In genomic region chr17:63931556-63931955, GRCm38 (mm10) we compare ENCODE assay signal across 16 mouse cellular contexts.
A peak's percentile ranks its signal among the peaks of the same experiment; 100 is the strongest.
DNase-seq lines count a peak whose midpoint lies in the region; ATAC-seq lines count a peak whose summit lies in the region.
"Had no signal": no experiment of that assay in that cellular context is flagged by ENCODE, and none has a peak within 500 bp of the region (broad histone marks: within the 10 kb centered on the region; RNA-seq: fewer than 3 reads in every experiment).

No protein-coding gene starts in this region.

- H3K27ac ChIP-seq in midbrain, embryonic 14.5 days (replicated peaks; ENCODE audit: low read depth, low read length) = no peak overlapping the region
- no peak overlapping the region for H3K27ac ChIP-seq in midbrain, embryonic 15.5 days
- H3K27ac ChIP-seq: heart, embryonic 13.5 days; limb, embryonic 13.5 days; liver, embryonic 14.5 days had no signal

- no peak overlapping the region for H3K4me2 ChIP-seq in midbrain, embryonic 14.5 days (ENCODE audit: low read length)
- H3K4me2 ChIP-seq in midbrain, embryonic 15.5 days = no peak overlapping the region
- H3K4me2 ChIP-seq: heart, embryonic 13.5 days; limb, embryonic 13.5 days; midbrain, embryonic 11.5 days had no signal

- H3K27me3 ChIP-seq in midbrain, embryonic 14.5 days (ENCODE audit: control insufficient read depth, insufficient read depth, low read length) = no peaks in the 10 kb centered on the region
- H3K27me3 ChIP-seq in midbrain, embryonic 15.5 days (replicated peaks) = no peaks in the 10 kb centered on the region
- H3K27me3 ChIP-seq: heart, embryonic 13.5 days; limb, embryonic 13.5 days had no signal

- peak; percentile 13 for DNase-seq in midbrain, embryonic 14.5 days
- DNase-seq in R1 (ENCODE audit: low read depth, low spot score) = peak; percentile 30
- no peak for DNase-seq in gastrocnemius, adult 18-20 months (ENCODE audit: low spot score)
- no peak for DNase-seq in kidney, postnatal 4 days
- no peak for DNase-seq in cerebellum, postnatal 4 days (ENCODE audit: low spot score in 2 of 2)
- DNase-seq: heart, postnatal 36 days; kidney, adult 9 months; right cerebral cortex, postnatal 4 days had no signal

- ATAC-seq in midbrain, embryonic 14.5 days (ENCODE audit: low FRiP score, low TSS enrichment) = no peak
- ATAC-seq in midbrain, embryonic 15.5 days (replicated peaks) = no peak
- peak; percentile 91 for ATAC-seq in megakaryocyte progenitor cell, adult 5-6 weeks (replicated peaks; ENCODE audit: poor library complexity)
- ATAC-seq: CD4-positive, CD25-positive, alpha-beta regulatory T cell, adult 4 months; inflammation-experienced regulatory T-cells, adult 6 months had no signal

- no peaks in the 10 kb centered on the region for H3K9me3 ChIP-seq in midbrain, embryonic 14.5 days (ENCODE audit: control insufficient read depth, low read length)
- no peaks in the 10 kb centered on the region for H3K9me3 ChIP-seq in midbrain, embryonic 15.5 days
- H3K9me3 ChIP-seq: heart, embryonic 13.5 days; limb, embryonic 13.5 days had no signal

- WGBS in midbrain, embryonic 14.5 days = 49% methylated on average over 1 of the region's 1 CpGs
- WGBS in midbrain, embryonic 15.5 days = 76% methylated on average over 1 of the region's 1 CpGs

- H3K36me3 ChIP-seq in midbrain, embryonic 14.5 days (ENCODE audit: control insufficient read depth, insufficient read depth, low read length) = no peaks in the 10 kb centered on the region
- no peaks in the 10 kb centered on the region; the same call in 1 of the 2 replicates for H3K36me3 ChIP-seq in midbrain, embryonic 15.5 days (replicated peaks)

- H3K4me1 ChIP-seq in midbrain, embryonic 14.5 days (ENCODE audit: control insufficient read depth, insufficient read depth, low read length) = no peaks in the 10 kb centered on the region
- H3K4me1 ChIP-seq in midbrain, embryonic 15.5 days = no peaks in the 10 kb centered on the region
- H3K4me1 ChIP-seq: heart, embryonic 13.5 days; limb, embryonic 13.5 days had no signal

- no peak overlapping the region for H3K9ac ChIP-seq in midbrain, embryonic 14.5 days (replicated peaks; ENCODE audit: low read length)
- no peak overlapping the region for H3K9ac ChIP-seq in midbrain, embryonic 15.5 days
- H3K9ac ChIP-seq: heart, embryonic 13.5 days; limb, embryonic 13.5 days; liver, embryonic 14.5 days had no signal

- H3K4me3 ChIP-seq in midbrain, embryonic 14.5 days (replicated peaks; ENCODE audit: low read depth, low read length) = no peak overlapping the region
- no peak overlapping the region for H3K4me3 ChIP-seq in midbrain, embryonic 15.5 days
- H3K4me3 ChIP-seq: heart, embryonic 13.5 days; limb, embryonic 13.5 days had no signal

Comparison
In these comparisons a context has a peak if more than half of its experiments do, and no peak if none do; other contexts are left out.
1. DNase-seq: peak in midbrain, embryonic 14.5 days (single experiment) and R1 (single experiment); none in gastrocnemius, adult 18-20 months (single experiment), kidney, postnatal 4 days (0 of 2) and cerebellum, postnatal 4 days (0 of 2).